Mouse (Mus musculus) midbrain, embryonic 14.5 days (tissue): ENCODE measurements around the gene Nprl2. TPM values are rescaled to one million over a fixed set of nuclear protein-coding genes. Genes with fewer than 3 reads are reported as not detected.

ENCODE experiments used
- ATAC-seq: fragments of 200-750 bp; cut with Nextera tagmentation; 2 replicates; pipeline ENCODE4 v1.8.0; 2017; ENCODE audit warnings: moderate number of reproducible peaks, moderate library complexity; ENCODE audit not compliant: low FRiP score, low TSS enrichment
- DNase-seq: peaks from one replicate; pipeline ENCODE4 v3.0.0-alpha.2; 2015
- H3K27ac ChIP-seq: fragments of 300-500 bp; sonication (generic); replicated peaks from 2 replicates; pipeline ENCODE4 v1.5.1; 2014; ENCODE audit warnings: mild to moderate bottlenecking, low read depth, low read length, moderate library complexity
- H3K27me3 ChIP-seq: fragments of 300-500 bp; sonication (generic); 2 replicates; pipeline ENCODE4 v1.6.1; 2014; ENCODE audit warnings: low read length, control low read depth, mixed read lengths; ENCODE audit not compliant: control insufficient read depth, insufficient read depth
- H3K36me3 ChIP-seq: fragments of 300-500 bp; sonication (generic); 2 replicates; pipeline ENCODE4 v1.6.1; 2014; ENCODE audit warnings: low read length, control low read depth; ENCODE audit not compliant: control insufficient read depth, insufficient read depth
- H3K4me1 ChIP-seq: fragments of 300-500 bp; sonication (generic); 2 replicates; pipeline ENCODE4 v1.6.1; 2014; ENCODE audit warnings: mild to moderate bottlenecking, antibody characterized with exemption, low read length, control low read depth; ENCODE audit not compliant: control insufficient read depth, insufficient read depth
- H3K4me2 ChIP-seq: fragments of 300-500 bp; sonication (generic); 2 replicates; pipeline ENCODE4 v1.6.1; 2014; ENCODE audit warnings: mild to moderate bottlenecking, low read length, moderate library complexity
- H3K4me3 ChIP-seq: fragments of 300-500 bp; sonication (generic); replicated peaks from 2 replicates; pipeline ENCODE4 v1.5.1; 2014; ENCODE audit warnings: low read depth, low read length
- H3K9ac ChIP-seq: fragments of 300-500 bp; sonication (generic); replicated peaks from 2 replicates; pipeline ENCODE4 v1.6.1; 2014; ENCODE audit warnings: mild to moderate bottlenecking, low read length, moderate library complexity
- H3K9me3 ChIP-seq: fragments of 300-500 bp; sonication (generic); 2 replicates; pipeline ENCODE4 v1.6.1; 2016; ENCODE audit warnings: low read length, control low read depth, mixed read lengths; ENCODE audit not compliant: control insufficient read depth
- WGBS: fragments of 180-500 bp; shearing (Covaris S2); extraction: QIAGEN DNeasy Blood & Tissue Kit; methylation state at CpG from one replicate; pipeline ENCODE4 v1.1.7; 2014; 5-methylcytosine and 5-hydroxymethylcytosine counted together
- polyA plus RNA-seq: library from polyadenylated mRNA; unstranded; fragments of >200 nt; fragmentation: Nextera tagmentation; extraction: Ambion mirVana; gene quantifications from 2 replicates; pipeline ENCODE4 v1.2.1, GENCODE M21; 2014

The Nprl2 gene
- polyA plus RNA-seq, 1 experiment from 2014 or later = 69.4 TPM

DNA sequence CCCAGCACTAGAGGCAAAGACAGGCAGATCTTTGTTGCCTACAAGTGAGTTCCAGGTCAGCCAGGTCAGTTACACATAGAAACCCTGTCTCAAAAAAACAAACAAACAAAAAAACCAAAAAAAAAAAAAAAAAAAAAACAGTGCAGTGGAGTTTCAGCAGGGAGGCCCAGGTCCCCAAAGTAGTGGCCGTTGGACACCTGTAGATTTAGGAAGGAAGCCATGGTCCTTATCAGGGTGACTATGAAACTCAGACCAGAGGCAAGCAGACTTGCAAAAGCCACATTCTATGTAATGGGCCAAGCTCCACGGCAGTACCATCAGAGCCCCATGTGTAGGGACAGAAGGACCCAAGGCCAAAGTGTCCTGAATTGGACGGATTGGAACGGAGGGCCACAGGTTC lies 39.6 kb downstream of the Nprl2 start:
- Histone ChIP-seq H3K27me3 (no peaks in the 10 kb centered on the region), H3K4me3 (peak overlapping the region; percentile 62; the same call in 1 of the 2 replicates), H3K9ac (peak overlapping the region; percentile 74), H3K36me3 (peaks cover 11% of the 10 kb centered on the region; the same call in 1 of the 2 replicates), H3K9me3 (no peaks in the 10 kb centered on the region), H3K27ac (no peak overlapping the region), H3K4me1 (peaks cover 20% of the 10 kb centered on the region), H3K4me2 (peak overlapping the region; percentile 98)
- WGBS = 85% methylated on average over 4 of the region's 4 CpGs
- no peak for DNase-seq
- ATAC-seq = no peak

DNA sequence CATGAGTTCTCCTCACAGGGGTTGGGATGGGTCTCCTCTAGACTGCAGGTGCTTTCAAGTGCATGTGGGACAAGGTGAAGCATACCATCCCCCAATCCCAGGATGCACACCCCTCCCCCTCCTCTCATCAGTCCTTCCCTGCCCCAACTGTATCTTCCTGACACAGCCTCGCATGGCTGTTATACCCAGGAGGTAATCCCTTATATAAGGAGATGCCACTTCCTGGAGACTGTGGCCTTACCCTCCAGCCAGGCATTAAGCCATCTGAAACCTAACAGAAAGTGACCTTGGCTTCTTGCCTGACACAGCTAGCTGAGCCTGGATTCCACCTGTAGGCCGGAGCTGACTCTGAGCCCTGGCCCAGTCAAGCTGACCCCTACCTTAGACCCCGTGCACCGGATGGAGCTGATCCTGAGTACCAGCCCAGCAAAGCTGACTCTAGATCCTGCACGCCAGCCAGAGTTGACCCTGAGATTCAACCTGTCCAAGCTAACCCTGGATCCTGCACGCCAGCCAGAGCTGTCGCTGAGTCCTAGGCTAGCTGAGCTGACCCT lies 40.6 kb downstream of the Nprl2 start:
- no peaks in the 10 kb centered on the region for H3K9me3 ChIP-seq
- no peak for DNase-seq
- H3K27ac ChIP-seq = no peak overlapping the region
- WGBS = 92% methylated on average over 7 of the region's 7 CpGs
- no peak overlapping the region for H3K4me3 ChIP-seq
- H3K4me2 ChIP-seq = no peak overlapping the region
- H3K9ac ChIP-seq = no peak overlapping the region
- H3K4me1 ChIP-seq = peaks cover 15% of the 10 kb centered on the region
- H3K36me3 ChIP-seq = peaks cover 11% of the 10 kb centered on the region; the same call in 1 of the 2 replicates
- no peaks in the 10 kb centered on the region for H3K27me3 ChIP-seq
- no peak for ATAC-seq

DNA sequence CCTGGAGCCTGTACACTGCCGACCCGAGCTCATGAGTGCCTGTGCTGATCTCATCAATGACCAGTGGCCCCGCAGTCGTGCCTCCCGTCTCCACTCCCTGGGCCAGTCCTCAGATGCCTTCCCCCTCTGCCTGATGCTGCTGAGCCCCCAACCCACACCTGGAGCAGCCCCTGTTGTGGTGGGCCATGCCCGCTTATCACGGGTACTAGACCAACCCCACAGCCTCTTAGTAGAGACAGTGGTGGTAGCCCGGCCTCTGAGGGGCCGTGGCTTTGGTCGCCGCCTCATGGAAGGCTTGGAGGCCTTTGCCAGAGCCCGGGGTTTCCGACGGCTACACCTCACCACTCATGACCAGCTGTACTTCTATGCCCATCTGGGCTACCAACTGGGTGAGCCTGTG lies 41.1 kb downstream of the Nprl2 start:
- DNase-seq (no peak), ATAC-seq (no peak)
- Histone ChIP-seq H3K9me3 (no peaks in the 10 kb centered on the region), H3K4me3 (no peak overlapping the region), H3K27me3 (no peaks in the 10 kb centered on the region), H3K4me2 (no peak overlapping the region), H3K9ac (no peak overlapping the region), H3K4me1 (peaks cover 19% of the 10 kb centered on the region), H3K36me3 (peaks cover 11% of the 10 kb centered on the region; the same call in 1 of the 2 replicates), H3K27ac (no peak overlapping the region)
- WGBS = 91% methylated on average over 14 of the region's 14 CpGs

DNA sequence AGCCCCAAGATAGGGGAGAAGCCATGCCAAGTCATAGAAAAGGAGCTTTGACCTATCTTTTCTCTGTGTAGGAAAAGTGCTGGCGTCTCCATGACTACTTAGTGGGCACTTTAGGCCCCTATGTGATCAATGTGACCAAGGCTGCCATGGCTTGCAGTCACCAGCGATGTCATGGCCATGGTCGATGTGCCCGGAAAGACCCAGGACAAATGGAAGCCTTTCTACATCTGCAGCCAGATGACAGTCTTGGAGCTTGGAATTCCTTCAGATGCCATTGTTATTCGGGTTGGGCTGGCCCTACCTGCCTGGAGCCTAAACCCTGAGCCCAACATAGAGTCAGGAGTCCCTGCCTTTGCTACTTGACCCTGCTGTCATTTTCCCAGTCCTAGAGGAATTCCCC lies 44.5 kb downstream of the Nprl2 start:
- H3K4me1 ChIP-seq = peaks cover 11% of the 10 kb centered on the region
- no peaks in the 10 kb centered on the region for H3K9me3 ChIP-seq
- H3K36me3 ChIP-seq = peaks cover 29% of the 10 kb centered on the region
- H3K4me2 ChIP-seq = no peak overlapping the region
- H3K9ac ChIP-seq = no peak overlapping the region
- no peak overlapping the region for H3K4me3 ChIP-seq
- no peak for DNase-seq
- H3K27me3 ChIP-seq = no peaks in the 10 kb centered on the region
- no peak overlapping the region for H3K27ac ChIP-seq
- WGBS = 93% methylated on average over 5 of the region's 5 CpGs
- ATAC-seq = no peak

DNA sequence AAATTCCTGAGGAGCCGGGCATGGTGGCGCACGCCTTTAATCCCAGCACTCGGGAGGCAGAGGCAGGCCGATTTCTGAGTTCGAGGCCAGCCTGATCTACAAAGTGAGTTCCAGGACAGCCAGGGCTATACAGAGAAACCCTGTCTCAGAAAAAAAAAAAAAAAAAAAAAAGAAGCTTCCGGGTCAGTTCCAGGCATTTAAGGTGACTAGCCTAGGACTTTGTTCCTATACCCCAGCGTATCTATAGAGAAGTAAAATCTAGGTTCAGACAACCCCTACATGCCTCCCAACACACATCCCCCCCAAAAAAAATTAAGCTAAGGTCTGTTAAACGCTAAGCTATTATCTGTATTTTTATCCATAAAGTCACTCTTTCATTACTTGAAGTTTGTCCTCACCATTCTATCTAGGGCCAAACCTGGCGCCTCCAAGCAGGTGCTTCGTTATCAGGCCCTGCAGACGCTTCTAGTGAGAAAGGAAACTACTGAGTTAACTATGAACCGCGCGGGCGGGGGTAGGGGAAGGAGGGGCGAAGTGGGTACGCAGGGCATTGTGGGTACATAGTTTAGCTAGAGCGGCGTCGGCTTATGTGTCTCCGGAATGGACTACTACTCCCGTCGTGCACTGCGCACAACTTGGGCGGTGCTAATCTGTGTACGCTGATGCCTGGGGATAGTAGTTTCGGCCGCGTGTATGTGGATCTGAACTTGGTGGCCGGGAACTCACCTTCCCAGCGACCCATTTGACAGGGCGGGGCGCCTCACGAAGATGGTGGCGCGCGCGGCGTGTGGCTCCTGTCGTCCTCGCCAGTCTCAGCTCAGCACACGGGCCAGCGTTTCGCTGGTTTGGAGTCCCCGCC lies 45.2 kb downstream of the Nprl2 start, which contains the start of gene Ifrd2:
Gene Ifrd2 (plus strand): TSS at position 669 of the 859 bp plus-strand sequence.
- Histone ChIP-seq H3K27ac (no peak within 1 kb of the TSS), H3K36me3 (peaks cover 36% of the 10 kb centered on the region)

DNA sequence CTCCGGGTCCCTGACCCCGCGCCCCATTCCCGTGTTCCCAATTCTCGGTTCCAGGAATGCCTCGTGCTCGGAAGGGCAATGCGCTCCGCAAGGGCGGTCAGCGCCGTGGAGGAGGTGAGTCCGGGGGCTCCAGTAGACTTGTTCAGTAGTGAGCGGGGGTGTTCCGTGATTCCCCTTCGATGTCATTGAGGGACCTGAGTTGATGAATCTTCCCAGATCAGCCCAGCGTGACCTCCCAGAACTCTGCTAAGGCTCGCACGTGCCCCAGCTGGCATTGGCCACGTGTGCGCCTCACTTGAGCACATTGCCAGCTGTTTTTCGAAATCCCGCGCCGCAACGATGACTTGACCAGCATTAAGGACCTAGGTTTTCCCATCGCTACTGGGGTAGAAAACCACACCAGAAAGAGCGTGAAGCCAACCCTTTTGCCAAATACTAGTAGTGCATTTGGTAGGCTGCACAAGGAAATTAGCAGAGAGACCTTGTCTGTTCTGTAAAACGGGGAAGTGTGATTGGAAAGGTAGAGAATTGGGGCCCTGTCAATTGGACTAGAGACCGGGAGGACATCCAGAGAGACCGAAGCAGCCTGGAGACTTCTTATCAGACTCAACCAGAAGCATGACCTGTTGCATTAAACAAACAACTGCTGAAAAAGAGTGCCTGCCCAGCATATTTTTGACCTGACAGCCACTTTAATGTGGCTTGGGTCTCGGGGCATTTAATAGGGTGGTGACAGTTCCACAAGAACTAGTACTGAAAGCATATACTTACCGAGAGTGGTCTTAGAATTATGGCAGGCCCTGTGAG lies 46.0 kb downstream of the Nprl2 start:
- Histone ChIP-seq H3K9ac (peak overlapping the region; percentile 54), H3K4me2 (peak overlapping the region; percentile 89), H3K36me3 (peaks cover 41% of the 10 kb centered on the region), H3K4me3 (peak overlapping the region; percentile 65), H3K4me1 (peaks cover 9% of the 10 kb centered on the region), H3K9me3 (no peaks in the 10 kb centered on the region), H3K27ac (no peak overlapping the region), H3K27me3 (no peaks in the 10 kb centered on the region)
- WGBS = 6% methylated on average over 33 of the region's 33 CpGs
- peak; percentile 19; the same call in 1 of the 2 replicates for ATAC-seq
- peak; percentile 56 for DNase-seq

More for the DNA sequence above, 45.2 kb downstream of the Nprl2 start, which contains the start of gene Ifrd2:
- peak within 1 kb of the TSS; percentile 65 for H3K4me3 ChIP-seq
- H3K4me1 ChIP-seq = peaks cover 9% of the 10 kb centered on the region
- no peaks in the 10 kb centered on the region for H3K27me3 ChIP-seq
- H3K4me2 ChIP-seq = peak within 1 kb of the TSS; percentile 89
- H3K9ac ChIP-seq = peak within 1 kb of the TSS; percentile 54
- 14% methylated on average over 46 of the region's 46 CpGs for WGBS
- ATAC-seq = peak; percentile 97
- peak; percentile 99 for DNase-seq
- H3K9me3 ChIP-seq = no peaks in the 10 kb centered on the region

DNA sequence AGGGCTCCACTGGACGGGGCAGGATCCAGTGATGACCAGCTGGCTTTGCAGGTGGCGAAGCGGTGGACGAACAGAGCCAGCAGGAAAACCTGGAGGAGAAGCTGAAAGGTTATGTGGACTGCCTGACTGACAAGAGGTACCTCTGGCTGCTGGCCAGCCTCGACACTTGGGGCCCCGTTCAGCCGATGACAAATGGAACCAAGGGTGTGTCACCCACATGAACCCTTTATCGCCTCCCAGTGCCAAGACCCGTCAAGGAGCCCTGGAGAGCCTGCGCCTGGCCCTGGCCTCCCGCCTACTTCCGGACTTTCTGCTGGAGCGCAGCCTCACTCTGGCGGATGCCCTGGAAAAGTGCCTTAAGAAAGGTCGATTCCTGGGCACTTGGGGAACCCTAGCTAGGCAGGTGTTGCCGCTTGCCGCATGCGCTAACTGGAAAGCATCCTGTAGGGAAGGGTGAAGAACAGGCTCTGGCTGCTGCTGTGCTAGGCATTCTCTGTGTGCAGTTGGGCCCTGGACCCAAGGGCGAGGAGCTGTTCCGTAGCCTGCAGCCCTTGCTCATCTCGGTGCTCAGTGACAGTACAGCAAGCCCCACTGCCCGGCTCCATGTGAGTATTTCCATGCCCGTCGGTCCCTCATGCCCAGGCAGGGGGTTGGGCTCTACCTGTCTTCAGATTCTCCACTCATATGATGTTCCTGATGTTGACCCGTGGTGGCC lies 48.2 kb downstream of the Nprl2 start:
- DNase-seq (no peak), ATAC-seq (no peak)
- H3K4me2 ChIP-seq = no peak overlapping the region
- no peaks in the 10 kb centered on the region for H3K9me3 ChIP-seq
- no peaks in the 10 kb centered on the region for H3K27me3 ChIP-seq
- peaks cover 42% of the 10 kb centered on the region for H3K36me3 ChIP-seq
- peaks cover 9% of the 10 kb centered on the region for H3K4me1 ChIP-seq
- H3K4me3 ChIP-seq = no peak overlapping the region
- no peak overlapping the region for H3K27ac ChIP-seq
- no peak overlapping the region for H3K9ac ChIP-seq
- WGBS = 91% methylated on average over 25 of the region's 25 CpGs

DNA sequence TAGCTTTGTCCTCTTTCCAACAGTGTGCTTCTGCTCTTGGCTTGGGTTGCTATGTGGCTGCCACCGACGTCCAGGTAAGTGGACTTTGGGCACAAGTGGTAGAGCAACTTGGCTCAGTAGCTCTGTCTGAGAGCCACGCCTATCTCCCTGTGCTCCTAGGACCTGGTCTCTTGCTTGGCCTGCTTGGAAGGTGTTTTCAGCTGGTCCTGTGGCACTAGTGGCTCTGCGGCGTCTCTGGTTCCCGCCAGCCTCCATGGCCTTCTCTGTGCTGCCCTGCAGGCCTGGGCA lies 48.7 kb downstream of the Nprl2 start:
- DNase-seq (no peak), ATAC-seq (no peak)
- no peaks in the 10 kb centered on the region for H3K9me3 ChIP-seq
- H3K27ac ChIP-seq = no peak overlapping the region
- peaks cover 42% of the 10 kb centered on the region for H3K36me3 ChIP-seq
- no peak overlapping the region for H3K9ac ChIP-seq
- 95% methylated on average over 6 of the region's 6 CpGs for WGBS
- peaks cover 9% of the 10 kb centered on the region for H3K4me1 ChIP-seq
- H3K4me3 ChIP-seq = no peak overlapping the region
- H3K27me3 ChIP-seq = no peaks in the 10 kb centered on the region
- H3K4me2 ChIP-seq = no peak overlapping the region
